Mouse (Mus musculus) liver, postnatal 0 days (tissue): ENCODE measurements around the gene 3110082I17Rik.

Experiments used
- CTCF ChIP-seq: sonication (generic); IDR thresholded peaks from 2 replicates; pipeline ENCODE4 v1.5.1; 2016; ENCODE audit warnings: antibody characterized with exemption, low read depth
- EP300 ChIP-seq: IDR thresholded peaks from 2 replicates; pipeline ENCODE4 v1.6.1; 2016; ENCODE audit warnings: antibody characterized with exemption, low read depth, mild to moderate bottlenecking

- TF ChIP-seq CTCF (peak; percentile 92), EP300 (no peak)
Observed at GRCm38 (mm10) chr5:139344021-139344686, 116.2 kb downstream of the 3110082I17Rik start.
